Mouse (Mus musculus) liver, embryonic 12.5 days (tissue): Measurements from ENCODE around the gene Atcay. TPM values are rescaled to one million over a fixed set of nuclear protein-coding genes. Genes with fewer than 3 reads are reported as not detected.
"Not testable (repeated sequence)": the region's sequence is repeated elsewhere in the genome, so short reads cannot be mapped to it uniquely, and the experiment has no call there.

Experiments used
- ATAC-seq: fragments of 200-750 bp; cut with Nextera tagmentation; 2 replicates; pipeline ENCODE4 v1.8.0; 2017; ENCODE audit warnings: moderate number of reproducible peaks, mild to moderate bottlenecking, moderate library complexity
- H3K27ac ChIP-seq: fragments of 300-500 bp; sonication (generic); 2 replicates; pipeline ENCODE4 v1.5.1; 2016; ENCODE audit warnings: mild to moderate bottlenecking
- H3K27me3 ChIP-seq: fragments of 300-500 bp; sonication (generic); replicated peaks from 2 replicates; pipeline ENCODE4 v1.6.1; 2016; ENCODE audit warnings: mild to moderate bottlenecking, moderate library complexity
- H3K36me3 ChIP-seq: fragments of 300-500 bp; sonication (generic); 2 replicates; pipeline ENCODE4 v1.6.1; 2016; ENCODE audit warnings: mild to moderate bottlenecking, moderate library complexity
- H3K4me1 ChIP-seq: fragments of 300-500 bp; sonication (generic); 2 replicates; pipeline ENCODE4 v1.6.1; 2016
- H3K4me2 ChIP-seq: fragments of 300-500 bp; sonication (generic); 2 replicates; pipeline ENCODE4 v1.6.1; 2016; ENCODE audit warnings: mild to moderate bottlenecking, moderate library complexity
- H3K4me3 ChIP-seq: fragments of 300-500 bp; sonication (generic); 2 replicates; pipeline ENCODE4 v1.5.1; 2016; ENCODE audit warnings: mild to moderate bottlenecking, moderate library complexity
- H3K9ac ChIP-seq: fragments of 300-500 bp; sonication (generic); 2 replicates; pipeline ENCODE4 v1.6.1; 2016; ENCODE audit warnings: mild to moderate bottlenecking, moderate library complexity
- H3K9me3 ChIP-seq: fragments of 300-500 bp; sonication (generic); replicated peaks from 2 replicates; pipeline ENCODE4 v1.6.1; 2016; ENCODE audit warnings: mild to moderate bottlenecking, moderate library complexity
- WGBS: fragments of 180-500 bp; shearing (Covaris S2); methylation state at CpG from one replicate; pipeline ENCODE4 v1.1.7; 2016; ENCODE audit not compliant: insufficient replicate concordance; 5-methylcytosine and 5-hydroxymethylcytosine counted together
- polyA plus RNA-seq: library from polyadenylated mRNA; unstranded; fragments of >200 nt; fragmentation: Nextera tagmentation; extraction: Ambion mirVana; gene quantifications from 2 replicates; pipeline ENCODE4 v1.2.1, GENCODE M21; 2016

Gene Atcay
- polyA plus RNA-seq, 1 experiment from 2014 or later = 0.05 TPM

DNA sequence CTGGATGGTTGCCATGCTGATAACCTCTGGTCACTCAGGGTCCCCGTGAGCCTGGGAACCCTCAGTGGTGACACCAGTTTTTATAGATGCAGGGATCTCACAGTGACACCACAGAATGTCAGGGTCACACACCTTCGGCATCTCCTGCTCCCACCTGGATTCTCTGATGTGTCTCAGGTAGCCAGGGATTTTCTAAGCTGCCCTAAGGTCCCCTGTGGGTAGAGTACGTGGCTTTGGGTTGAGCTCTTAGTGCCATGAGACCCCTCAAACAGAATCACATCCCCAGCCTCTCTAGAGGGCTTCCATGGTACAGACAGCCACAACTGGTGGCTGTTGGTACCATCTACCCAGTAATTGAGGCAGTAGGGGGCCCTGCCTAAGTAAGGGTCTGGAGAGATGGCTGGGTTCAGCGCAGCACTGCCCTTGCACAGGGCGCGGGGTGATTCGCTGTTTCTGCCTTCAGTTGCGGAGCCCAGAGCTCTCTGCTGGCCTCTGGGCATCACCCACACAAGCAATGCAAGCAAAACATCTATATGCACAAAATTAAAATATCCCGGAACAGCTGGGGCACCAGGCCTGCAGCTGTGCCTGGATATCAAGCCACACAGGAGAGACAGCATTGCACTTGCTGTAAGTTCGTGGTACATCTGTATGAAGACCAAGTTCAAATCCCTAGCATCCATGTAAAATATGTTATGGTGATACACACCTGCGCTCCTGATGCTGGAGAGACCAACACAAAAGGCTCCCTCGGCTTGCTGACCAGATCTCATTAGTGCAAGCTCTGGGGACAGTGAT is 6.0 kb upstream of the Atcay start:
- no peak for ATAC-seq
- Histone ChIP-seq H3K27me3 (peaks cover 84% of the 10 kb centered on the region), H3K27ac (no peak overlapping the region), H3K9ac (no peak overlapping the region), H3K36me3 (no peaks in the 10 kb centered on the region), H3K9me3 (no peaks in the 10 kb centered on the region), H3K4me2 (no peak overlapping the region), H3K4me1 (peaks cover 24% of the 10 kb centered on the region), H3K4me3 (no peak overlapping the region)
- 70% methylated on average over 12 of the region's 12 CpGs for WGBS

DNA sequence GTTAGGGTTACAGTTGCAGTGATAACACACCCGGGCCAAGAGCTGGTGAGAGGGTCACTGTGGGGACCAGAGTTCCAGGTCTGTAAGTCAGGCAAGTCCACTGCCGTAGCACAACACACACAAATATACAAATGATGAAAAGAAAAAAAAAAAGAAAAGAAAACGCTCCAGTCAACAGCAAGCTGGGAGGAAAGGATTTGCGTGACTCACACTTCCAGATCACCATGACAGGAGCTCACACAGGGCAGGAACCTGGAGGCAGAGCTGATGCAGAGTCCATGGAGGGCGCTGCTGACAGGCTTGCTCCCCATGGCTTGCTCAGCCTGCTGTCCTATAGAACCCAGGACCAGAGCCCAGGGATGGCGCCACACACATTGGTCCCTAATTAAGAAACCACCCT is 3.6 kb upstream of the Atcay start:
- H3K9me3 ChIP-seq = no peaks in the 10 kb centered on the region
- H3K9ac ChIP-seq = no peak overlapping the region
- peaks cover 84% of the 10 kb centered on the region for H3K27me3 ChIP-seq
- WGBS = 62% methylated on average over 6 of the region's 6 CpGs
- H3K4me2 ChIP-seq = no peak overlapping the region
- H3K27ac ChIP-seq = no peak overlapping the region; the same call in 1 of the 2 replicates
- no peak for ATAC-seq
- H3K4me3 ChIP-seq = no peak overlapping the region
- H3K4me1 ChIP-seq = peaks cover 24% of the 10 kb centered on the region
- no peaks in the 10 kb centered on the region for H3K36me3 ChIP-seq

DNA sequence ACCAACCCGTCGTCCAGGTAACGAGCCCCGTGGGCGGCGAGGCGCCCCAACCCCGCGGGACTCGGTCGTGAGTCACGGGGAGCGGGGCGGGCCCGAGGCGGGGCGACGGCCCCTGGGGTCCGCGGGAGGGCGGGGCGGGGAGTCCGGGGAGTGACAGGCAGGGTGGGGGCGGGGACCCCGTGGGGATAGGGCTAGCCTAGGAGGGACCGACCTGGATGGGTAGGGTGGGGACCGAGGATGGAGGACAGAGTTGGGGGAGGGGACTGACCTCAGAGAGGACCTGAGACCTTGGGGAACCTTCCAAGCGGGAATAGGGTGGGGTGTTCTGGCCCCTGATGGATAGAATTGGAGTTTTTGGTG is 2.6 kb upstream of the Atcay start:
- Histone ChIP-seq H3K4me3 (peak overlapping the region; percentile 73), H3K27ac (peak overlapping the region; percentile 65), H3K9ac (peak overlapping the region; percentile 79), H3K36me3 (no peaks in the 10 kb centered on the region), H3K4me1 (peaks cover 24% of the 10 kb centered on the region), H3K4me2 (peak overlapping the region; percentile 93), H3K27me3 (peaks cover 84% of the 10 kb centered on the region), H3K9me3 (no peaks in the 10 kb centered on the region)
- peak; percentile 62 for ATAC-seq
- WGBS = 3% methylated on average over 28 of the region's 28 CpGs

DNA sequence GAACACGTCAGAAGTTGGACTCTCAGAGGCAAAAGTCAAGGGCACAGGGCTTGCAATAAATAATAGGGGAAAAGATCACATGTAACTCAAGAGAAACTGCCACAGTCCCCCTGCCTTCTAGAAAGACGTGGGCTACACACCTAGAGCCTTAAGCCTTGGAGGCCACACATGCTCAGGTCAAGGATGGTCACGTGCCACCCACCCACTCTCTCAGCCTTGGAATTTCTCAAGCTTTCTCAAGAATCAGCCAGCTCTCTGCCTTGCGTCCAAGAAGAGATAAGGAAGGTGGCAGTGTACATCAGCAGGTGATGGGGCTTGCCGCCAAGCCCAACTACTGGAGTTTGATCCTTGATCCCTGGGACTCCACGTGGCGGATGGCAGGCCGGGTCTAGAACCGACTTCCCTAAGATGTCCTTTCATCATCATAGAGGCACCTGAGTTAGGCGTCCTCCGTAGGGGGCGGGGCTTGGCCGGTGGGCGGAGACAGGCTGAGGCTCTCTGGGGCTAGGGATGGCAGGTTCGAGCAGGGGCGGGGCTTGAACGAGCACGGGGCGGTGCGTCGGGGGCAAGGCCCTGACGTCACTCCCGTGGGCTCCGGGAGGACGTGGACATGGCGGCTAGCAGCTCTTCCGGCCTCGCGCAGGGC is 2.1 kb upstream of the Atcay start, which contains the start of gene Zfr2:
Zfr2 (plus strand) TSS at position 576 of the 646 bp plus-strand sequence.
- Histone ChIP-seq H3K27me3 (peaks cover 84% of the 10 kb centered on the region), H3K27ac (peak within 1 kb of the TSS; percentile 65), H3K4me1 (peaks cover 24% of the 10 kb centered on the region), H3K4me3 (peak within 1 kb of the TSS; percentile 73), H3K4me2 (peak within 1 kb of the TSS; percentile 93), H3K9me3 (no peaks in the 10 kb centered on the region), H3K9ac (peak within 1 kb of the TSS; percentile 79), H3K36me3 (no peaks in the 10 kb centered on the region)
- WGBS = 8% methylated on average over 29 of the region's 29 CpGs
- peak; percentile 80 for ATAC-seq

DNA sequence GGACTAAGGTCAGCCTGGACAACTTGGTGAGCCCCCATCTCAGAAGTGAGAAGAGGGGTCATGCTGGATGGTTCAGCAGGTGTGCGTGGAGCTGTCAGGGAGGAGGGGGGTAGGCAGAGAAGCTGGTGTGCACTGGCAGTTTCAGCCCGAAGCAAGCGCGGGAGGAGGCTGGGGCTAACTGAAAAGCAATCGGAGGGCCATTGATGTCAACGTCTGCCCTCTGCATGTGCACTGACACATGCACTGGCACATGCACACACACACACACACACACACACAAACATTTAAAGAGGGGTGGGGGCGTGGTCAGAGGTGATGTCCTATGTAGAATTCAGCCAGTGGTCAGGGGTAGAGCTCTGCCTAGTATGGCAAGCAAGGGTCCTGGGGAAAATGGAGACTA is 803 bp upstream of the Atcay start:
- Histone ChIP-seq H3K27me3 (peaks cover 75% of the 10 kb centered on the region), H3K4me3 (no peak overlapping the region), H3K36me3 (no peaks in the 10 kb centered on the region), H3K4me2 (no peak overlapping the region), H3K9me3 (no peaks in the 10 kb centered on the region), H3K9ac (no peak overlapping the region), H3K27ac (no peak overlapping the region), H3K4me1 (peaks cover 24% of the 10 kb centered on the region)
- no peak for ATAC-seq
- 36% methylated on average over 7 of the region's 7 CpGs for WGBS

DNA sequence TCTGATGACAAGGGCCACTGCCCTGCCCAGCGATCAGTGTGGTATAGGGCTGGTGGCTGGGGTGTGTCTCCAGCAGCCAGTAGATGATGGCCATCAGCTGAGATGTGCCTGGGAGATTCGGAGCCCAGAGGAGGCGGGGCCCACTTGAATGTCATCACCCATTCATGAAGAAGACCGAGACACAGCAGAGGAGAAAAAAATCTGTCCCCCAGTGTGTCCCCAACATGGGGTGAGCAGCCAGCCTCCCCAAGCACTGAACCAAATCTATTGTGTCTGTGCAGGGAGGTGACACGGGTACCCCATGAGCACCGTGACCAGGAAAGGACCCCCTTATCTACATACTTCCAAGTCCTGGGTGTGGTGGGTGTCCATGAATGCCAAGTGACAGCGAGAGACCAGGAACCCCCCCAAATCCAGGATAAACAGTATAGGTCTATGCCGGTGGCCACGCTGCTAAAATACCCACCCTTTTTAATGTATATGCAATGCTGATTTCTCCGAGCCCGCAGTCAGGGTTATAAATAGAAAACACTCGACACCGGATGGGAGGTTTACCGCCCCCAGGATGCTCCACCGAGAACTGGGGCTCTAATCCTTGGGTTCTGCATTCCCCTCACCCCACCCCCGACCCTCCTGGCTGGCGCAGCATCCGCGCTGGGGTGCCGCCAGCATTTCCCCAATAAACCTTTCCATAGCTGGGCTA is 747 bp downstream of the Atcay start:
- no peak overlapping the region for H3K27ac ChIP-seq
- no peaks in the 10 kb centered on the region for H3K9me3 ChIP-seq
- peaks cover 24% of the 10 kb centered on the region for H3K4me1 ChIP-seq
- peaks cover 65% of the 10 kb centered on the region for H3K27me3 ChIP-seq
- WGBS = 8% methylated on average over 20 of the region's 20 CpGs
- H3K4me2 ChIP-seq = no peak overlapping the region
- H3K9ac ChIP-seq = no peak overlapping the region
- ATAC-seq = no peak
- no peaks in the 10 kb centered on the region for H3K36me3 ChIP-seq
- H3K4me3 ChIP-seq = no peak overlapping the region

DNA sequence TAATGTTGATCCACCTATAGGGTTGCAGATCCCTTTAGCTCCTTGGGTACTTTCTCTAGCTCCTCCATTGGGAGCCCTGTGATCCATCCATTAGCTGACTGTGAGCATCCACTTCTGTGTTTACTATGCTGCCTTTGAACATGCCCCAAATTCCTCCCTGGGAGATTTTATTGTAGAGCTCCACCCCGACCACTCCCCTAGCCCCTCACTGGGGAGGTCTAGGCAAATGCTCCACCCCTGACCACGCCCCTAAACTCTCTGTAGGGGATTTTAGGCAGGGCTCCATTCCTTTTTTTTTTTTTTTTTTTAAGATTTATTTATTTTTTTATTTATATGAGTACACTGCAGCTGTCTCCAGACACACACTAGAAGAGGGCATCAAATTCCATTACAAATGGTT is 6.9 kb downstream of the Atcay start:
- not testable (repeated sequence) for H3K4me1 ChIP-seq, H3K9me3 ChIP-seq, H3K4me3 ChIP-seq, H3K9ac ChIP-seq, H3K27ac ChIP-seq, H3K4me2 ChIP-seq, ATAC-seq, H3K36me3 ChIP-seq
- H3K27me3 ChIP-seq = peaks cover 36% of the 10 kb centered on the region
- WGBS = 34% methylated on average over 2 of the region's 2 CpGs

DNA sequence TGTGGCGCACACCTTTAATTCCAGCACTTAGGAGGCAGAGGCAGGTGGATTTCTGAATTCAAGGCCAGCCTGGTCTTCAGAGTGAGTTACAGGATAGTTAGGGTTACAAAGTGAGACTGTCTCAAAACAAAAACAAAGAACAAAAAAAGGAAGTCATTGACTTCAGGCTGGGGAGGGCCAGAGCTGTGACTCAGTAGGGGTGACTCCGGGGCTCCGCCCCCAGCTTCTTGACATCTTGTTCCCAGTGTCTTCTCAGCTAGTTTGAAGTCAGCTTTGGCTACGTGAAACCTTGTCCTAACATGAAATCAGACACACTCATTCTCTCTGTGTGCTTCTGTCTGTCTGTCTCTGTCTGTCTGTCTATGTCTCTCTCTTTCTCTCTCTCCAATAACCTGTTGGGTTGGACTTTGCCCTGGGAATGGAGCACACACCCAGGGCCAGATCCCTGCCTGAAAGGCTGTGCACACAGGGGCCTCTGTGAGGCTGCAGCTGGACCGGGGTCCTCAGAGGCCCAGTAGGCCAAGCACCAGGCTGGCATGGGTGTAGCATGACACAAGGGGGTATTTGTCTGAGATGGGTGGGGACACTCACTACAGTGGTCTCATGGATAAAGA is 9.1 kb downstream of the Atcay start:
- ATAC-seq = no peak
- no peak overlapping the region for H3K27ac ChIP-seq
- no peak overlapping the region for H3K9ac ChIP-seq
- 0 out of 2 replicates have a peak, but pooled peaks cover 3% of the 10 kb centered on the region for H3K4me1 ChIP-seq
- H3K36me3 ChIP-seq = no peaks in the 10 kb centered on the region
- H3K4me3 ChIP-seq = no peak overlapping the region
- H3K4me2 ChIP-seq = no peak overlapping the region
- WGBS = 56% methylated on average over 5 of the region's 5 CpGs
- H3K9me3 ChIP-seq = no peaks in the 10 kb centered on the region
- H3K27me3 ChIP-seq = peaks cover 29% of the 10 kb centered on the region

DNA sequence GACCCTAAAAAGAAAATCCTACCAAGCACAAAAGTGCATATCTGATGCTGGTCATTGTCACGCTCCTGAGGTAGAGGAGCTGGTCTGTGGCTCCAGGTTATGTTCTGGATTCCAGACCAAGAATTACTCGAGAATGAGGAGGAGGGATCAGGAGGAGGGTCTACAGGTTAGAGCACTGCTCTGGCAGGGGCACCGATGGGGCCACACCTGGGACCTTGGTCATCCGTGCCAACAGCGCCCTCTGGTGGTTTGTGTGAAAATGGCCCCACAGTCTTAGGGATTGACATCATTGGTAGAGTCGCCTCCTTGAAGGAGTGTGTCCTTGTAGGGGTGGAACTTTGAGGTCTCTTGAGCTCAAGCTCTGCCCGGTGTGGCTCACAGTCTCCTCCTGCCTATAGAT is 12.7 kb downstream of the Atcay start:
- H3K36me3 ChIP-seq = no peaks in the 10 kb centered on the region
- no peak overlapping the region for H3K9ac ChIP-seq
- no peak overlapping the region for H3K4me3 ChIP-seq
- WGBS = 17% methylated on average over 7 of the region's 7 CpGs
- no peak overlapping the region for H3K4me2 ChIP-seq
- peak; percentile 52 for ATAC-seq
- peaks cover 44% of the 10 kb centered on the region for H3K27me3 ChIP-seq
- no peaks in the 10 kb centered on the region for H3K9me3 ChIP-seq
- 0 out of 2 replicates have a peak, but pooled peaks cover 3% of the 10 kb centered on the region for H3K4me1 ChIP-seq
- no peak overlapping the region for H3K27ac ChIP-seq

DNA sequence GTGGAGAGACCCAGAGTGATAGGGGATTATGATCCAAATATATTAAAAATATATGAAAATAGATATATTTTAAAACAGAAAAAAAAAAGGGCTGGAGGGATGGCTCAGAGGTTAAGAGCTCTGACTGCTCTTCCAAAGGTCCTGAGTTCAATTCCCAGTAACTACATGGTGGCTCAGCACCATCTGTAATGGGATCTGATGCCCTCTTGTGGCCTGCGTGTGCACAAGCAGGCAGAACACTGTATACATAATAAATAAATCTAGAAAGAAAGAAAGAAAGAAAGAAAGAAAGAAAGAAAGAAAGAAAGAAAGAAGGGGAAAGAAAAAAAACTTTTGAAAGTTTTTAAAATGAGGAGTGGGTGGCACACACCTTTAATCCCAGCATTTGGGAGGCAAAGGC is 13.4 kb downstream of the Atcay start:
- H3K9me3 ChIP-seq, H3K9ac ChIP-seq, H3K4me3 ChIP-seq, H3K36me3 ChIP-seq, ATAC-seq, H3K4me1 ChIP-seq, H3K27ac ChIP-seq, H3K4me2 ChIP-seq: not testable (repeated sequence)
- peaks cover 48% of the 10 kb centered on the region for H3K27me3 ChIP-seq
- WGBS = 4% methylated on average over 1 of the region's 1 CpGs

DNA sequence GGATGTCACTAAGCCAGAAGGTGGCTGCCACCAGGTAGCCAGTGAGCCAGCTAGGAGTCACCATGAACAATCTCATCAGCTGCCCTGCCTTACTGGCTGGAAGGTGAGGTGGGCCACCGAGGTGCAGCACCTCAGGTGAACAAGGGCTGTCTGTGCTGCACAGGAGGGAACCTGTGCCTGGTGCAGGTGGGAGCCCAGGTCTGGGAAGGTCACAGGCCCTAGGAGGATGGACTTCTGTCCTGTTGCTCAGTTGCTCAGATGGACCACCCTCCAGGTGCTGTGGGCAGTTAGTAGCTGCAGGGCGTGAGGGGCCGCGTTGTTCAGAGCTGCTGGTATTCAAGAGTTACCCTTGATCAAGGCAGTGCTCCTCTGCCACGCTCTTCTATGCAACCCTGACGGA is 13.8 kb downstream of the Atcay start:
- H3K4me2 ChIP-seq = no peak overlapping the region
- no peak overlapping the region for H3K27ac ChIP-seq
- H3K4me1 ChIP-seq = 0 out of 2 replicates have a peak, but pooled peaks cover 3% of the 10 kb centered on the region
- WGBS = 72% methylated on average over 6 of the region's 6 CpGs
- no peaks in the 10 kb centered on the region; the same call in 1 of the 2 replicates for H3K9me3 ChIP-seq
- H3K36me3 ChIP-seq = no peaks in the 10 kb centered on the region
- H3K4me3 ChIP-seq = no peak overlapping the region
- no peak overlapping the region for H3K9ac ChIP-seq
- ATAC-seq = no peak
- H3K27me3 ChIP-seq = peaks cover 48% of the 10 kb centered on the region

DNA sequence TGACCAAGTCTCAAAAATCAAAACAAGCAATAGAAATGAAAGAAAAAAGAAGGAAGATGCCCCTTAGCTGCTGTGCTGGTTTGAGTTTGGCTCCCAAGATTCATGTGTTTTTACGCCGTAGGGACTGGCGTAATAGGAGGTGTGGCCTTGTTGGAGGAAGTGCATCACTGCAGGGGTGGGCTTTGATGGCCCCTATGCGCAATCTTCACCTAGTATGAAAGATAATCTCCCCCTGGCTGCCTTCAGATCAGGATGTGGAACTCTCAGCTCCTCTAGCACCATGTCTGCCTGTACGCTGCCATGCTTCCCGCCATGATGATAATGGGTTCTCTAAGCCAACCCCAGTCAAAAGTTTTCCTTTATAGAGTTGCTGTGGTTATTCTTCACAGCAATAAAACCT is 14.4 kb downstream of the Atcay start:
- no peak for ATAC-seq
- no peak overlapping the region for H3K9ac ChIP-seq
- H3K27ac ChIP-seq = no peak overlapping the region
- no peak overlapping the region for H3K4me2 ChIP-seq
- H3K4me1 ChIP-seq = no peaks in the 10 kb centered on the region
- peaks cover 45% of the 10 kb centered on the region for H3K27me3 ChIP-seq
- H3K36me3 ChIP-seq = no peaks in the 10 kb centered on the region
- no peak overlapping the region for H3K4me3 ChIP-seq
- no peaks in the 10 kb centered on the region; the same call in 1 of the 2 replicates for H3K9me3 ChIP-seq
- 58% methylated on average over 6 of the region's 6 CpGs for WGBS
